ENCODE assay signal across 1 mouse cellular context in genomic region chr8:3606593-3606992, GRCm38 (mm10).
TF ChIP-seq lines count a peak whose summit lies in the region.

No protein-coding gene starts in this region.

TF ChIP-seq in MEL, 35 proteins besides CTCF, POLR2A, EP300 and RAD21:
- no peak for TF ChIP-seq NRF1 (IDR thresholded peaks at IDR 0.05; ENCODE audit: insufficient read depth, low read depth, low read length, poor library complexity, severe bottlenecking)
- no peak for TF ChIP-seq MAX (IDR thresholded peaks at IDR 0.05; ENCODE audit: low read length)
- no peak for TF ChIP-seq POLR2AphosphoS5 (IDR thresholded peaks at IDR 0.05; ENCODE audit: borderline replicate concordance, low read depth, low read length)
- no peak for TF ChIP-seq E2F4 (IDR thresholded peaks at IDR 0.05; ENCODE audit: borderline replicate concordance, low read depth, low read length)
- no peak for TF ChIP-seq NELFE (IDR thresholded peaks at IDR 0.05; ENCODE audit: low read depth, low read length)
- TF ChIP-seq UBTF (IDR thresholded peaks at IDR 0.05; ENCODE audit: borderline replicate concordance, insufficient read depth, low read depth, low read length): no peak
- TF ChIP-seq TBP (IDR thresholded peaks at IDR 0.05; ENCODE audit: low read depth, low read length): no peak
- no peak for TF ChIP-seq ZNF384 (IDR thresholded peaks at IDR 0.05; ENCODE audit: low read depth, low read length)
- no peak for TF ChIP-seq TAL1 (IDR thresholded peaks at IDR 0.05; ENCODE audit: low read length)
TF ChIP-seq in MEL: peak in this region for 0.
